Mouse (Mus musculus) heart, postnatal 4 days (tissue): ENCODE measurements around the gene Golt1a. TPM values are rescaled to one million over a fixed set of nuclear protein-coding genes. Genes with fewer than 3 reads are reported as not detected.

Experiments used
- total RNA-seq, 2 experiments: library from RNA; stranded (reverse); gene quantifications; 2 replicates each; pipeline ENCODE4 v1.2.3; 2021

Gene Golt1a
- total RNA-seq, 2 experiments from 2014 or later: not detected

Other genes with a start within 250 kb of the Golt1a start
- 10 to 100 TPM; 41.6 to 44.4 TPM for gene Ppp1r15b, start 178.7 kb upstream of the Golt1a start, total RNA-seq
- gene Plekha6, start 145.6 kb upstream of the Golt1a start, total RNA-seq: 10 to 100 TPM; 42.1 to 45.9 TPM
- gene Kiss1, start 12.1 kb downstream of the Golt1a start, total RNA-seq: not detected
- gene Ren1, start 40.7 kb downstream of the Golt1a start, total RNA-seq: under 1 TPM in 1 of 2 experiments, not detected in 1; 0.16 TPM
- under 1 TPM; 0.83 to 0.93 TPM for gene Etnk2, start 53.8 kb downstream of the Golt1a start, total RNA-seq
- 10 to 100 TPM; 29.8 to 32.4 TPM for gene Sox13, start 114.6 kb downstream of the Golt1a start, total RNA-seq